Mouse (Mus musculus) lung, postnatal 0 days (tissue): ENCODE measurements around the gene Umad1. TPM values are rescaled to one million over a fixed set of nuclear protein-coding genes. Genes with fewer than 3 reads are reported as not detected.

Experiments used
- ATAC-seq: fragments of 200-750 bp; cut with Nextera tagmentation; 2 replicates; pipeline ENCODE4 v1.8.0; 2017; ENCODE audit warnings: moderate library complexity
- DNase-seq: peaks from one replicate; pipeline ENCODE4 v3.0.0-alpha.2; 2016; ENCODE audit warnings: low spot score
- H3K27ac ChIP-seq: fragments of 300-500 bp; sonication (generic); 2 replicates; pipeline ENCODE4 v1.5.1; 2014; ENCODE audit warnings: antibody characterized with exemption, mild to moderate bottlenecking, low read length, mixed read lengths
- H3K27me3 ChIP-seq: fragments of 300-500 bp; sonication (generic); replicated peaks from 2 replicates; pipeline ENCODE4 v1.6.1; 2014; ENCODE audit warnings: low read length, mixed read lengths; ENCODE audit not compliant: insufficient read depth
- H3K36me3 ChIP-seq: fragments of 300-500 bp; sonication (generic); 2 replicates; pipeline ENCODE4 v1.6.1; 2014; ENCODE audit warnings: low read length, mixed read lengths; ENCODE audit not compliant: insufficient read depth
- H3K4me1 ChIP-seq: fragments of 300-500 bp; sonication (generic); 2 replicates; pipeline ENCODE4 v1.6.1; 2014; ENCODE audit warnings: antibody characterized with exemption, low read depth, low read length, mixed read lengths; ENCODE audit not compliant: insufficient read depth
- H3K4me2 ChIP-seq: fragments of 300-500 bp; sonication (generic); replicated peaks from 2 replicates; pipeline ENCODE4 v1.6.1; 2014; ENCODE audit warnings: low read depth, mild to moderate bottlenecking, low read length, moderate library complexity, mixed read lengths
- H3K4me3 ChIP-seq: fragments of 300-500 bp; sonication (generic); 2 replicates; pipeline ENCODE4 v1.5.1; 2014; ENCODE audit warnings: low read depth, low read length
- H3K9ac ChIP-seq: fragments of 300-500 bp; sonication (generic); replicated peaks from 2 replicates; pipeline ENCODE4 v1.6.1; 2014; ENCODE audit warnings: low read depth, mild to moderate bottlenecking
- H3K9me3 ChIP-seq: fragments of 300-500 bp; sonication (generic); 2 replicates; pipeline ENCODE4 v1.6.1; 2016; ENCODE audit warnings: low read length, mixed read lengths
- CTCF ChIP-seq: IDR thresholded peaks from 2 replicates; pipeline ENCODE4 v1.5.1; 2016; ENCODE audit warnings: antibody characterized with exemption, mild to moderate bottlenecking
- EP300 ChIP-seq: IDR thresholded peaks from 2 replicates; pipeline ENCODE4 v1.6.1; 2016; ENCODE audit warnings: antibody characterized with exemption, mild to moderate bottlenecking, control low read depth
- WGBS: fragments of 180-500 bp; shearing (Covaris S2); extraction: QIAGEN DNeasy Blood & Tissue Kit; methylation state at CpG from one replicate; pipeline ENCODE4 v1.1.7; 2014; 5-methylcytosine and 5-hydroxymethylcytosine counted together
- polyA plus RNA-seq: library from polyadenylated mRNA; unstranded; fragments of >200 nt; fragmentation: Nextera tagmentation; extraction: Ambion mirVana; gene quantifications from 2 replicates; pipeline ENCODE4 v1.2.1, GENCODE M21; 2015

The Umad1 gene
- polyA plus RNA-seq, 1 experiment from 2014 or later: 17.6 TPM

DNA sequence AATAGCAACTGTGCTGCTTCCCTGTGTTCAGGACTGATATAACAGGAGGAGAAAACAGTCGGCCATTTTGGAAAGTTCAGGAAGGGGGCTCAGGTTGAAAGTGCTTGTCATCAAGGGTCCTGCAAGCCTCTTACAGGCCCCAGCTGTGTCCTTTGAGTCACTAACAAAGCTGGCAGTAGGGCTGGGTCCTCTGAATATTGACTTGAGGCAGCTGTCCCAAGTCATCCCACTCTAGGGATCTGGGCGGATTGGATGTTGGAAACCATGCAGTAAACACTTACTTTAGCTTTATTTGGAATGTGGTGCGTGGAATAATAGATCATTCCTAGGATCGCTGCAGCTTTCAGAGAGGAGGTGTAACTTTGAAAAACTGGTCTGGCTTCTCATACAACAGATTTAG, 215.7 kb downstream of the Umad1 start:
- no peak overlapping the region for H3K27ac ChIP-seq

DNA sequence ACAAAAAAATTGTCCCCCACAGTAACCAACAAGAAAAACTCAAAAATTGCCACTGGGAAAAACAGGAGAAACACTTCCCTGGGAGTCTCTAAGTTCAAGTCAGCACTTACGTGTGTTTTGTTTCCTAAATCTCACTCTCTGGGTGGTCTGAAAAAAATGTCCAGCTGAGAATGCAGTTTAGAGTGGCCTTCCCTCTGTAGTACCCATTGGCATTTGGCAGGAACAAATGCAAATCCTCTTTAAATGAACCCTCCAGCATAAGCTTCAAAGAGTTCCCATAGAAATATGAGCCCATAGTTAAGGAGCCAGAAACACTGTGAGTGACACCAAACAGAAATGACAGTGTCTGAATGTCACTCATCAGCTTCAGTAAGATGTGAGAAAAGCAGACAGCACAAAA, 220.1 kb downstream of the Umad1 start:
- ATAC-seq: no peak
- no peaks in the 10 kb centered on the region for H3K27me3 ChIP-seq
- no peak overlapping the region for H3K4me2 ChIP-seq
- no peak overlapping the region for H3K9ac ChIP-seq
- no peak for DNase-seq
- TF ChIP-seq CTCF (no peak), EP300 (no peak)
- H3K4me3 ChIP-seq: no peak overlapping the region
- no peak overlapping the region for H3K27ac ChIP-seq
- H3K9me3 ChIP-seq: no peaks in the 10 kb centered on the region
- H3K36me3 ChIP-seq: no peaks in the 10 kb centered on the region
- WGBS: 27% methylated on average over 1 of the region's 1 CpGs
- 0 out of 2 replicates have a peak, but pooled peaks cover 6% of the 10 kb centered on the region for H3K4me1 ChIP-seq

More for the DNA sequence above, 215.7 kb downstream of the Umad1 start:
- DNase-seq (no peak), ATAC-seq (no peak)
- 55% methylated on average over 4 of the region's 4 CpGs for WGBS
- H3K4me2 ChIP-seq: no peak overlapping the region
- H3K36me3 ChIP-seq: no peaks in the 10 kb centered on the region
- no peak overlapping the region for H3K9ac ChIP-seq
- H3K27me3 ChIP-seq: no peaks in the 10 kb centered on the region
- TF ChIP-seq EP300 (no peak), CTCF (no peak)
- peaks cover 19% of the 10 kb centered on the region; the same call in 1 of the 2 replicates for H3K4me1 ChIP-seq
- no peak overlapping the region for H3K4me3 ChIP-seq
- no peaks in the 10 kb centered on the region for H3K9me3 ChIP-seq

DNA sequence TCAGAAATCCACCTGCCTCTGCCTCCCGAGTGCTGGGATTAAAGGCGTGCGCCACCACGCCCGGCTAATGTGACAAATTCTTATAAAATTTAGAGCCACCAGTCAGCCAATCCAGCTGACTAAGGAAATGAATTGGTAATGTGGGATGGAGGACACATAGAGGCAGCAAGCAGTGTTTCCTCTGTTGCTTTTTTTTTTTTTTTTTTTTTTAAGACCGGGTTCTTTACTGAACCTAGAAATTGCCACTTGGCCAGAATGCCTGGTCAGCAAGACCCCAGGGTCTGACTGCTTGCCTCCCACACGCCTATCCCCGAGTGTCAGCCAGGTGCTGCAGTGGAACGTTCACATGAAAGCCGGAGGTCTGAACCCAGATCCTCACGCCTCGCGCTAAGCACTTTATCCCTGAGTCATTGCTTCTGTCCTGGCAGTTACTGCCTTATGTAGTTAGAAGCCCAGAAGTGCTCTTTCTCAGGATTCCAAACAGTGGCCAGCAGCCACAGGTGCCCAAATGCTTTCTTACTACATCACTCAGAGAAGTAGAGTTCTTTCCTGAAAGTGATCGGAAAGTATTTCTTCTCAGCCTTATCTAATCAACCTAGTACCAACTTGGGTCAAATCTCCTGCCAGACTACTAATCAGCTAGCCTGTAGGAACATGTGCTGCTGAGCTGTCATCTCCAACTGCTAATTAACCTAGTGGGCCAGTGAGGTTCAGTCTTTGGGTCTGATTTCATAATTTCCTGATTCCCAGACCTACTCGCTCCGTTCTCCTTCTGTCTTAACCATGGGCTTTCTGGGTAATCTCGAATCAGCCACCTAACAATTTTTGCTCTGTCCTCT, 225.6 kb downstream of the Umad1 start:
- WGBS: 79% methylated on average over 17 of the region's 17 CpGs
- H3K36me3 ChIP-seq: no peaks in the 10 kb centered on the region
- no peak overlapping the region for H3K9ac ChIP-seq
- no peaks in the 10 kb centered on the region for H3K9me3 ChIP-seq
- ATAC-seq: no peak
- DNase-seq: no peak
- H3K4me1 ChIP-seq: no peaks in the 10 kb centered on the region; the same call in 1 of the 2 replicates
- H3K27ac ChIP-seq: no peak overlapping the region
- no peaks in the 10 kb centered on the region for H3K27me3 ChIP-seq
- H3K4me2 ChIP-seq: no peak overlapping the region
- H3K4me3 ChIP-seq: no peak overlapping the region
- TF ChIP-seq CTCF (no peak), EP300 (no peak)

DNA sequence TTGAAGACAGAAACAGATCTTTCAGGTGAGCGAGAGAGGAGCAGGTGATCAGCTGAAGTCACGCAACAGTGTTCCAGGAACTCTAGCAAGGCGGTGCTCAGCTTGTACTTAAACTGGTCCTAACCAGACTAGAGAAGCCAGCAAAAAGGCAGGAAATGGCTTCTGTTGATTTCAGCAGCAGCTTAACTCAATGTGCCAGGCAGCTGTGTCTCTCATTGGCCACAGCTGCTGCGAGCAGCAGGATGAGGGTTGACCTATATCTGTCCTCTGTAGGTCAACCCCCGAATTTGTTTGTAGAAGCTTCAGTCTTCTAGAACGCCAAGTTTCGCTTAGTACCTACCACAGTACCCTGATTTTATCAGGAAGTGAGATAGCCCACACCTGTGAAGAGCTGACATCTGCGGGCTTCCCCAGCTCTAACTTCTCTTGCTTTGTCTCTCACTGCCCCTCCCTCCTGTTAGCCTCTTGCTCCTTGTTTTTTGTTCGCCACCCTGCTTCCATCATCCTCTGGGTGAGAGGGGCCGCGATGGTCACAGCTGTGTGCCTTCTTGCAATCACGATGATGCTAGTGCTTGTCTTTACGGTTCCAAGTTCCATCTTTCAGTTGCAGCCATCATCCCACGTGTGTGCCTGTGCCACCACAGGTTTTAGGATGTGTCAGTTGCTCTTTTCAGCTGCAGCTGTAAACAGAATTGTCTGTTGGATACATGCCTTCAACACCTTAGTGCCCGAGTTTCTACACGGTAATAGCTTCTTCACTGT, 226.5 kb downstream of the Umad1 start:
- no peaks in the 10 kb centered on the region for H3K36me3 ChIP-seq
- H3K4me2 ChIP-seq: no peak overlapping the region
- H3K27me3 ChIP-seq: no peaks in the 10 kb centered on the region
- 62% methylated on average over 16 of the region's 16 CpGs for WGBS
- no peak for TF ChIP-seq EP300
- no peak for TF ChIP-seq CTCF
- DNase-seq: peak; percentile 53
- ATAC-seq: peak; percentile 72
- H3K4me1 ChIP-seq: no peaks in the 10 kb centered on the region; the same call in 1 of the 2 replicates
- no peak overlapping the region for H3K4me3 ChIP-seq
- no peak overlapping the region for H3K27ac ChIP-seq
- H3K9me3 ChIP-seq: no peaks in the 10 kb centered on the region
- no peak overlapping the region for H3K9ac ChIP-seq

DNA sequence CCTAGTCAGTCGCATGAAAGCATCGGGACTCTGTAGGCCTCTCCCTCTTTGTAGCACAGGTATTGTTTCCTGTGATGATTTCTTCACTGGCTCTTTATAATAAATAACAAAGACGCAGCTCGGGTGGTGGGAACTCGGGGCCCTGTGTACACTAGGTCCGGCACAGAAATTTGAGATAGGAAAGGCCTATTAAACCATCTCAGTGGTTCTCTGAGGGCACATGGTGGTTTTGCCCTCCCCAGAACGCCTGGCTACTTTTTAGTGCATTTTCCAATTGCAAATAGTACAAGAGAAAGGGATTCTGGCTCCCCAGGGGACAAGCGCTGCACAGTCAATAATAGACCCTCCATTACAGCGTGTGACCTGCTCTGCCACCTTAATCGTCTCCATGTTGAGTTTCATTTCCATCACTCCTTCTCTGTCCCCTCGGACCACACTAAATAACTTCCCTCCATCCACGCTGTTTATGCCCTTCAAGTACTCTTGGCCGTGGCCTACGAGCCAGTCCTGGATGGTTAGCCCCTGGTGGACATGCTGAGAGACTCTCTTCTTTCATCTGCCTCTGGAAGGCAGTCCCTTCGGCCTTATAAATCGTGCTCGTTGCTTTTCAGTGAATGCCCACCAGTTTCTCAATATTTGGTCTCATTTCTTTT, 227.4 kb downstream of the Umad1 start:
- H3K27ac ChIP-seq: no peak overlapping the region
- WGBS: 87% methylated on average over 17 of the region's 17 CpGs
- H3K4me3 ChIP-seq: no peak overlapping the region
- no peaks in the 10 kb centered on the region for H3K27me3 ChIP-seq
- no peaks in the 10 kb centered on the region; the same call in 1 of the 2 replicates for H3K4me1 ChIP-seq
- no peak overlapping the region for H3K4me2 ChIP-seq
- H3K9ac ChIP-seq: no peak overlapping the region
- ATAC-seq: no peak
- no peak for DNase-seq
- TF ChIP-seq CTCF (no peak), EP300 (no peak)
- no peaks in the 10 kb centered on the region for H3K36me3 ChIP-seq
- no peaks in the 10 kb centered on the region for H3K9me3 ChIP-seq
